Mouse (Mus musculus): ENCODE measurements around the gene Mlh3. TPM values are rescaled to one million over a fixed set of nuclear protein-coding genes. Genes with fewer than 3 reads are reported as not detected.

Gene Mlh3
- polyA plus RNA-seq (2012; rRNA removed) = 0.72 and 0.99 TPM in 2 replicates

DNA sequence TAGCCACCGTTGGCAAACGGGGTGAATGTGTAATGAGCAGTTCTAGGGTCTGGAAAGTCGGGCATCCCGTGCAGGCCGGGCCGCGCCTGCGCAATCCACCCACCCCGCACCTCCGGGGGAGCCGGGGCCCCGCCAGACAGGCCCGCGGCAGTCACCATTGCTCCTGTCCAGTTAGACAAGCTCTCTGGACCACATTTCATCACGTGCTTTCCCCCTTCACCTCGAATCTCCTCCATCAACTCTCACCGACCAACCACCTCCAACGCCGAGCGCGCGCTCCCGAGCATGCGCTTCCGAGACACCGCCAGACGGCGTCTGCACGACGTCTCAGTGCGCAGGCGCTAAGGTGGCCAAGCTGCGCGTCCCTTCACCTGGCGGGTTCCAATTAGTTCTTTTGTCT, at the start of gene Mlh3:
Gene Mlh3 (minus strand): TSS at position 281 of the 400 bp plus-strand sequence.
- Histone ChIP-seq H3K4me3 (ENCODE audit: low read depth, low read length) (peak within 1 kb of the TSS; percentile 84), H3K4me1 (ENCODE audit: control insufficient read depth, insufficient read depth, insufficient read length, low read length) (no peaks in the 10 kb centered on the region), H3K27me3 (ENCODE audit: control insufficient read depth, insufficient read depth, low read length) (no peaks in the 10 kb centered on the region), H3K27ac (ENCODE audit: insufficient read depth, low read depth, low read length) (0 out of 2 replicates have a peak within 1 kb of the TSS, but pooled peaks have one; percentile 9), H3K36me3 (ENCODE audit: control insufficient read depth, insufficient read depth, low read length) (no peaks in the 10 kb centered on the region)
- WGBS = under 1% methylated on average over 35 of the region's 35 CpGs
- TF ChIP-seq POLR2A (IDR thresholded peaks at IDR 0.05; ENCODE audit: low read depth, low read length) (peak; percentile 49), CTCF (IDR thresholded peaks at IDR 0.05; ENCODE audit: extremely low read depth, insufficient read length, insufficient replicate concordance, low read depth, low read length) (peak; percentile 38; the same call in 1 of the 2 replicates)

- no peak overlapping the region for H3K4me3 ChIP-seq (ENCODE audit: low read depth, low read length)
- H3K27ac ChIP-seq (ENCODE audit: insufficient read depth, low read depth, low read length) = no peak overlapping the region
- peaks cover 4% of the 10 kb centered on the region; the same call in 1 of the 2 replicates for H3K4me1 ChIP-seq (ENCODE audit: control insufficient read depth, insufficient read depth, insufficient read length, low read length)
- TF ChIP-seq CTCF (IDR thresholded peaks at IDR 0.05; ENCODE audit: extremely low read depth, insufficient read length, insufficient replicate concordance, low read depth, low read length) (no peak), POLR2A (IDR thresholded peaks at IDR 0.05; ENCODE audit: low read depth, low read length) (no peak)
- peaks cover 67% of the 10 kb centered on the region for H3K36me3 ChIP-seq (ENCODE audit: control insufficient read depth, insufficient read depth, low read length)
- WGBS = 87% methylated on average over 3 of the region's 3 CpGs
- no peaks in the 10 kb centered on the region for H3K27me3 ChIP-seq (ENCODE audit: control insufficient read depth, insufficient read depth, low read length)
Observed at GRCm38 (mm10) chr12:85308651-85309050, 38.3 kb upstream of the Mlh3 start.

GRCm38 (mm10) chr12:85305247-85305892, 35.0 kb upstream of the Mlh3 start:
- 39% methylated on average over 16 of the region's 16 CpGs for WGBS
- Histone ChIP-seq H3K4me1 (ENCODE audit: control insufficient read depth, insufficient read depth, insufficient read length, low read length) (peaks cover 6% of the 10 kb centered on the region; the same call in 1 of the 2 replicates), H3K27ac (ENCODE audit: insufficient read depth, low read depth, low read length) (peak overlapping the region; percentile 70), H3K27me3 (ENCODE audit: control insufficient read depth, insufficient read depth, low read length) (no peaks in the 10 kb centered on the region), H3K4me3 (ENCODE audit: low read depth, low read length) (peak overlapping the region; percentile 39), H3K36me3 (ENCODE audit: control insufficient read depth, insufficient read depth, low read length) (peaks cover 65% of the 10 kb centered on the region)
- peak; percentile 93; the same call in 1 of the 2 replicates for TF ChIP-seq CTCF (IDR thresholded peaks at IDR 0.05; ENCODE audit: extremely low read depth, insufficient read length, insufficient replicate concordance, low read depth, low read length)
- no peak for TF ChIP-seq POLR2A (IDR thresholded peaks at IDR 0.05; ENCODE audit: low read depth, low read length)

- 59% methylated on average over 4 of the region's 4 CpGs for WGBS
- H3K27me3 ChIP-seq (ENCODE audit: control insufficient read depth, insufficient read depth, low read length) = no peaks in the 10 kb centered on the region
- peaks cover 6% of the 10 kb centered on the region; the same call in 1 of the 2 replicates for H3K4me1 ChIP-seq (ENCODE audit: control insufficient read depth, insufficient read depth, insufficient read length, low read length)
- TF ChIP-seq POLR2A (IDR thresholded peaks at IDR 0.05; ENCODE audit: low read depth, low read length) = no peak
- no peak for TF ChIP-seq CTCF (IDR thresholded peaks at IDR 0.05; ENCODE audit: extremely low read depth, insufficient read length, insufficient replicate concordance, low read depth, low read length)
- peak overlapping the region; percentile 70; the same call in 1 of the 2 replicates for H3K27ac ChIP-seq (ENCODE audit: insufficient read depth, low read depth, low read length)
- H3K36me3 ChIP-seq (ENCODE audit: control insufficient read depth, insufficient read depth, low read length) = peaks cover 62% of the 10 kb centered on the region
- H3K4me3 ChIP-seq (ENCODE audit: low read depth, low read length) = no peak overlapping the region
Observed at GRCm38 (mm10) chr12:85304725-85305124, 34.3 kb upstream of the Mlh3 start.

DNA sequence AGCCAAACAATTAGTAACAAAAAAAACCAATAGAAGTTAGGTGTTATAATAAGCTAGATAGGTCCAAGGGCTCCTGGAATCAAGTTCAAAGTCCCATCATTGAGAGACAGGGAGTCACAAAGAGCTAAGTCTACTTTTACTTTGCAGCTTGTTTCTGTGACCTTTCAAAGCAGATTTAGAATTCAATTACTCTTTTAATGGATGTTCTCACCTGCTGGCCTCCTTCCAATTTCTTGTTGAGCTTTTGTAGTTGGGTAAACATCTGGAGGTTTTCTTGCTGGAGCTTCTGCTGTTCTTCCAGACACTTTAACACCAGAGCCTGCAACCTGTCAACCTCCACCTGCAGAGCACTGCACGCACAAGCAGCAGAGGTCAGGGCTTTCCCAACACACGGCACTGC, 32.9 kb upstream of the Mlh3 start:
- Histone ChIP-seq H3K36me3 (ENCODE audit: control insufficient read depth, insufficient read depth, low read length) (peaks cover 49% of the 10 kb centered on the region), H3K4me1 (ENCODE audit: control insufficient read depth, insufficient read depth, insufficient read length, low read length) (peaks cover 6% of the 10 kb centered on the region; the same call in 1 of the 2 replicates), H3K4me3 (ENCODE audit: low read depth, low read length) (no peak overlapping the region), H3K27me3 (ENCODE audit: control insufficient read depth, insufficient read depth, low read length) (no peaks in the 10 kb centered on the region), H3K27ac (ENCODE audit: insufficient read depth, low read depth, low read length) (no peak overlapping the region)
- TF ChIP-seq POLR2A (IDR thresholded peaks at IDR 0.05; ENCODE audit: low read depth, low read length) = no peak
- no peak for TF ChIP-seq CTCF (IDR thresholded peaks at IDR 0.05; ENCODE audit: extremely low read depth, insufficient read length, insufficient replicate concordance, low read depth, low read length)
- 61% methylated on average over 2 of the region's 2 CpGs for WGBS

GRCm38 (mm10) chr12:85298835-85299180, 28.4 kb upstream of the Mlh3 start:
- TF ChIP-seq POLR2A (IDR thresholded peaks at IDR 0.05; ENCODE audit: low read depth, low read length) (no peak), CTCF (IDR thresholded peaks at IDR 0.05; ENCODE audit: extremely low read depth, insufficient read length, insufficient replicate concordance, low read depth, low read length) (no peak)
- 62% methylated on average over 1 of the region's 1 CpGs for WGBS
- Histone ChIP-seq H3K27ac (ENCODE audit: insufficient read depth, low read depth, low read length) (no peak overlapping the region), H3K4me1 (ENCODE audit: control insufficient read depth, insufficient read depth, insufficient read length, low read length) (peaks cover 2% of the 10 kb centered on the region; the same call in 1 of the 2 replicates), H3K4me3 (ENCODE audit: low read depth, low read length) (no peak overlapping the region), H3K27me3 (ENCODE audit: control insufficient read depth, insufficient read depth, low read length) (no peaks in the 10 kb centered on the region), H3K36me3 (ENCODE audit: control insufficient read depth, insufficient read depth, low read length) (peaks cover 25% of the 10 kb centered on the region)

GRCm38 (mm10) chr12:85298127-85298834, 27.9 kb upstream of the Mlh3 start:
- Histone ChIP-seq H3K36me3 (ENCODE audit: control insufficient read depth, insufficient read depth, low read length) (peaks cover 23% of the 10 kb centered on the region), H3K27ac (ENCODE audit: insufficient read depth, low read depth, low read length) (0 out of 2 replicates have a peak overlapping the region, but pooled peaks have one; percentile 15), H3K4me1 (ENCODE audit: control insufficient read depth, insufficient read depth, insufficient read length, low read length) (no peaks in the 10 kb centered on the region), H3K4me3 (ENCODE audit: low read depth, low read length) (no peak overlapping the region), H3K27me3 (ENCODE audit: control insufficient read depth, insufficient read depth, low read length) (no peaks in the 10 kb centered on the region)
- 28% methylated on average over 11 of the region's 11 CpGs for WGBS
- TF ChIP-seq POLR2A (IDR thresholded peaks at IDR 0.05; ENCODE audit: low read depth, low read length) = no peak
- no peak for TF ChIP-seq CTCF (IDR thresholded peaks at IDR 0.05; ENCODE audit: extremely low read depth, insufficient read length, insufficient replicate concordance, low read depth, low read length)

Data from small intestine, adult 2 months (tissue).